Mouse (Mus musculus): ENCODE data around the gene Cpne4.

DNA sequence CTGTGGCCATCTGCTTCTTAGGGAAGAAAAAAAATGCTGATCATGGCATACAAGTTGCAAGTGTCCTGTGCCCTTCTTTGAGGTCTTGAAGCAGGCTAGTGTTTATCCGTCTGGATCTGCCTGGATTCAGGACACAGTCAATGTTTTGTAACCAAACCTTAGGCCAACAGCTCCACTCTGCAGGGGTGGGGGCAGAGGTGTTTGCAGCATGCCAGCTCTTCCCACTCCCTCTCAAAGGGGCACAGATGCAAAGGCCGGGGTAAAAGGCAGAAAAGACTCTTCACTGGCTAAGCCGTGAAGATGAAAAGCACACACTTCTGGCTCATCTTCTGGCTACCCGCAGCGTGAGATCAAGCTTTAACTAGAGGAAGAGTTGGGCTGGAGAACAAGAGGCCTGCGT, 69.6 kb downstream of the Cpne4 start:
- TF ChIP-seq CTCF (IDR thresholded peaks at IDR 0.05; ENCODE audit: borderline replicate concordance, insufficient read depth, low read length): no peak
- no peak for TF ChIP-seq POLR2A (IDR thresholded peaks at IDR 0.05; ENCODE audit: low read depth, low read length)
